Mouse (Mus musculus) gastrocnemius, adult 2 months (tissue): ENCODE measurements around the gene Gm42421. TPM values are rescaled to one million over a fixed set of nuclear protein-coding genes. Genes with fewer than 3 reads are reported as not detected.
A peak's percentile ranks its signal among the peaks of the same experiment; 100 is the strongest.

ENCODE experiments used
- DNase-seq: peaks from one replicate; pipeline ENCODE4 v3.0.0; 2022
- H3K27ac ChIP-seq: fragments of 200-600 bp; 2 replicates; pipeline ENCODE4 v1.8.1; 2022; ENCODE audit warnings: mild to moderate bottlenecking
- H3K4me3 ChIP-seq: fragments of 200-600 bp; 2 replicates; pipeline ENCODE4 v1.8.1; 2022; ENCODE audit warnings: mild to moderate bottlenecking, moderate library complexity
- CTCF ChIP-seq: fragments of 200-600 bp; IDR thresholded peaks from 2 replicates; pipeline ENCODE4 v1.8.1; 2022; ENCODE audit warnings: antibody characterized with exemption, mild to moderate bottlenecking, moderate library complexity
- intact Hi-C: fragments of 180-260 bp; cut with DNase I; formaldehyde crosslinking; loops from one replicate; pipeline ENCODE4 v1.15.1; 2025
- total RNA-seq, 2 experiments: library from RNA; stranded (reverse); gene quantifications; 2 replicates each; pipeline ENCODE4 v1.2.3; 2021

Gm42421 gene
- total RNA-seq, 2 experiments from 2014 or later: not detected

DNA sequence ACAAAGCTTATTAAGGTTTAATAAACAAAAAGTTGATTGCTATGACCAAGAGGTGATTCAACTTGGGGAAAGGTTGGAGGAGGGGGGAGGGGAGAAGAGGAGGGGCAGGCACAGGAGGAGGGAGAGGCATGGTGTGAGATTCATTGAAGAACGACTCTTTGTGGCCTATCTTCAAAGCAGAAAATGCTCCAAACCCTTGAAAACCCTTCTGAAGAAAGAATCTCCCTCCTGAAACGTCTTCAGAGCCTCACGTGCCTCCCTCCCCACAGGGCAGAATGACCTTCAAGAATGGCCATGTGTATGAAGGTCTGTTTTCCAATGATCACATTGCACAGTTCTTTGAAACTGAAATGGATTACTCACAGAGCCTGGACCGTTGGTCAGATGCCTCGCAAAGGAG, 22.0 kb downstream of the Gm42421 start:
- DNase-seq: no peak
- no peak overlapping the region for H3K27ac ChIP-seq
- intact Hi-C loops: no loop called here
- H3K4me3 ChIP-seq: no peak overlapping the region
- TF ChIP-seq CTCF: no peak

GRCm38 (mm10) chr5:143957101-143957500, 29.1 kb downstream of the Gm42421 start:
- no peak for TF ChIP-seq CTCF

GRCm38 (mm10) chr5:143959551-143959950, 31.6 kb downstream of the Gm42421 start:
- H3K27ac ChIP-seq: no peak overlapping the region
- TF ChIP-seq CTCF: no peak
- intact Hi-C loops: no loop called here
- no peak overlapping the region for H3K4me3 ChIP-seq
- DNase-seq: no peak

More at GRCm38 (mm10) chr5:143957101-143957500, 29.1 kb downstream of the Gm42421 start:
- intact Hi-C loops: no loop called here
- DNase-seq: no peak
- H3K27ac ChIP-seq: no peak overlapping the region
- H3K4me3 ChIP-seq: no peak overlapping the region

GRCm38 (mm10) chr5:143961176-143961575, 33.2 kb downstream of the Gm42421 start:
- intact Hi-C loops: no loop called here
- no peak for DNase-seq
- Histone ChIP-seq H3K4me3 (no peak overlapping the region), H3K27ac (no peak overlapping the region)
- no peak for TF ChIP-seq CTCF

DNA sequence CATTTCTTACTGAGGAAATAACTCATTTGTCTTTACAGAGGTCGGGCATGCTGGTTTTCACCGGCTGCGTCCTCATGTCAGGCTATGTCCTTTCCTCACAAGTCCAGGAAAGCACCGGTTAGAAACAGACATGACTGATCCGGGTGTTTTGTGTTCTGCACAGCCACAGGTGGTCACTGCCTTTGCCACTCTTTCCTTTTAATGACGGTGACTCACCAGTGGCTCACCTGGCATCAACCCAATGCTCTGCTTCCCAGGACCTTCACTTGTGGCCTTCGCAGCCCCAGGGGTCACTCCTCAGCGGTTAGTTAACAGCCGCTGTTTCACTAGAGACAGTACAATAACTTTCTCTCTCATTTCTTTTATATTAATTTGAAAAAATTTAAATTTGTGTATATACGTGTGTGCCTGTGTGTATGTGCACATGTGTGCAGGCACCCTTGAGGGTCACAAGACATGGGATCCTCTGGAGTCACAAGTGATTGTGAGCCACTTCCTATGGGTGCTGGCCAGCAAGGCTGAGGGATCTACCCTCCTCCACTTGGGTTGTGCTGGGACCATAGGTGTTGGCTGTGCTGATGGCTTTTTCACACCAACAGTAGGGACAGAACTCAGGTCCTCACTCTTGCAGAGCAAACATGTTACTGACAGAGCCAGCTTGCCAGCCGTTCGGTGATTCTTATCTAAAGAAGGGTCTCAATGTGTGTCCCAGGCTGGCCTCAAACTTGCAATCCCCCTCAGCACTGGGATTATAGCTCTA, 37.8 kb downstream of the Gm42421 start:
- Histone ChIP-seq H3K27ac (no peak overlapping the region), H3K4me3 (no peak overlapping the region)
- intact Hi-C loops: no loop called here
- DNase-seq: no peak
- TF ChIP-seq CTCF: no peak

DNA sequence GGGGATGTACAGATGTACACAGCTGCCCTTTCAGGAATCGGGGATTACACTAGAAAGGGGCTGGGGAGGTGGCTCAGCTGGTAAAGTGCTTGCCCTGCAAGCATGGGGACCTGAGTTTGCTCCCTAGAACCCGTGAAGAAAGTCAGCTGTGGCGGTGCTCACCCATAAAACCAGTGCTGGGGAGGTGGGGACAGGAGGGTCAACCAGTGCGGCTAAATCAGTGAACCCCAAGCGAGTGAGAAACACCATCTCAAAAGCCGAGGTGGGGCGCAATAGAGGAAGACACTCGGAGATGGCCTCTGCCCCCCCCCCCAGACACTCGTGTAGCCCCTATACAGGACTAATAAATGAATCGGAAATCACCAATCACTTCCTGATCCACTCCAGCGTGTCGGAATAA, 38.7 kb downstream of the Gm42421 start:
- intact Hi-C loops: no loop called here
- Histone ChIP-seq H3K4me3 (no peak overlapping the region), H3K27ac (no peak overlapping the region)
- no peak for TF ChIP-seq CTCF
- no peak for DNase-seq

DNA sequence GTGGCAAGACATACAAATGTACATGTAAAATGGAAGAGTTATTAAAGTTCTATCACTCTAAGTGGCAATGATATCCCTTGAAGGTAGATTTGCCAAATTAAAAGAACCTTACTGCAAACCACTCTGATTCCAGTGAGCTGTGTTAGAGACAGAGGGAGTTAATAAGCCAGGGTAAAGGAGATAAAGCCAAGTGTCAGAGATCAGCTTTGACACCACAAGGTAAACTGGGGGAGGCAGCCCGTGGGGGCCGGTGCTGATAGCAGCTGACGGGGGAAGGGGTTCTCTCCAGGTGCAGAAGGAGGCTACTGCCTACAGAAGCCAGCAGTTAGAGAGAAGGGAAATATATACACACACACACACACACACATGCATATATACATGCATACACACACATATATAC, 44.7 kb downstream of the Gm42421 start:
- no peak for TF ChIP-seq CTCF
- no peak for DNase-seq
- H3K4me3 ChIP-seq: no peak overlapping the region
- H3K27ac ChIP-seq: no peak overlapping the region
- intact Hi-C loops: no loop called here

GRCm38 (mm10) chr5:143974931-143975630, 47.1 kb downstream of the Gm42421 start:
- H3K27ac ChIP-seq: no peak overlapping the region
- TF ChIP-seq CTCF: peak; percentile 89
- DNase-seq: peak; percentile 84
- intact Hi-C loops: loop anchor here (5.0 kb wide), 1 partner anchor 243 kb away; the partner anchor contains the start of gene Usp42
- H3K4me3 ChIP-seq: no peak overlapping the region

DNA sequence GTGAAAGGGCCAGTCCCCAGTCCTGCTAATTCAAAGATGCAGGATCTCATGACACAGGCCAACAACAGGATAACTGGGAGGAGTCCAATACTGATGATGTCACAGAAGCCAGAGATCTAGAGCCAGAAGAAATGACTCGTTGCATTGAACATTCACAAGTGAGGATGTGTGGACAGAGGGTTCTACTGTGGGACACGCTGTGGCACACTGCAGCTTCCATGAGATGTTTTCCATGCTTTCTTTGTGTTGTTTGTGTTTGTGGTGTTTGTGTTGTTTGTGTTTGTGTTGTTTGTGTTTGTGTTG, 47.6 kb downstream of the Gm42421 start:
- H3K4me3 ChIP-seq: no peak overlapping the region
- intact Hi-C loops: loop anchor here (5.0 kb wide), 1 partner anchor 243 kb away; the partner anchor contains the start of gene Usp42
- DNase-seq: no peak
- TF ChIP-seq CTCF: no peak
- H3K27ac ChIP-seq: no peak overlapping the region

GRCm38 (mm10) chr5:143976232-143976631, 48.3 kb downstream of the Gm42421 start:
- intact Hi-C loops: loop anchor here (5.0 kb wide), 1 partner anchor 244 kb away; the partner anchor contains the start of gene Usp42
- no peak for DNase-seq

GRCm38 (mm10) chr5:143976726-143977431, 48.9 kb downstream of the Gm42421 start:
- no peak for DNase-seq
- no peak overlapping the region for H3K4me3 ChIP-seq
- TF ChIP-seq CTCF: no peak
- intact Hi-C loops: loop anchor here (5.0 kb wide), 1 partner anchor 245 kb away; the partner anchor contains the start of gene Usp42
- no peak overlapping the region for H3K27ac ChIP-seq

More at GRCm38 (mm10) chr5:143976232-143976631, 48.3 kb downstream of the Gm42421 start:
- no peak overlapping the region for H3K27ac ChIP-seq
- TF ChIP-seq CTCF: no peak
- H3K4me3 ChIP-seq: no peak overlapping the region

DNA sequence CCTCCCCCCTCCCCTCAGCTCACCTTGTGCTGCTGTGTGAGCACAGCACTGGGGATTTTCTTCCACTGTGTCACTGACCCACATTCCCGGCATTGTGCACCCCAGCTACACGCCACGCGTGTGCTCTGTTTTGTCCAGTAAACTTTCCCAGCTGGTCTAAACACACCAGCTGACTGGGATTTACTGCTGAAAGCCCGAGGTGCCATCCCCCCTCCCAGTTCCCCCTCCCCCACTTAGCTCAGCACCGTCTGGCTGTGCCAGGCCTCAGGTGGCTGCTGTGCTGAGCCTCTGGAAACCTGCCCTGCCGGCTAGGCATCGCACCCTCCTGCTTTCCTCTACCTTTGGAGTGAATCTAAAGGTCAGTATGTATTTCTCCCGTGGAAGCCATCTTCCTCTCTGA, 52.9 kb downstream of the Gm42421 start:
- no peak for DNase-seq
- no peak for TF ChIP-seq CTCF
- Histone ChIP-seq H3K27ac (no peak overlapping the region), H3K4me3 (no peak overlapping the region)
- intact Hi-C loops: no loop called here

DNA sequence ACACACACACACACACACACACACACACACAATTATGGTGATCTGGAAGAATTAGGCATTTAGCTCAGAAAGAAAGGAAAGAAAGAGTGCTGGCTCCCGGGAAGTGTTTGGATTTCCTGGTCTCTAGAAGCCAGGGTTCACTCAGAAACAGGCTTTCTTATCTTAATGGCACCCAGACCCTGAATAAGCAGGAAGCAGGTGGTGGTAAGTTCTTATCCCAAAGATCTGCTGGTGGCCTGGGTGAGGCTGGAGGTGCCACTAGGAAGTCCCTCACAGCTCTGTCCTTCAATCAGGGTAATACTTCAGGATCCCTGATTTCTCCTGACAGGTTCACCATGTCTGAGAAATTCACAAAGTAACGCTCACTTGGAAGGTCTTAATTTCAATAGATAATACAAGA, 54.4 kb downstream of the Gm42421 start:
- intact Hi-C loops: no loop called here

More for the DNA sequence above, 54.4 kb downstream of the Gm42421 start:
- H3K27ac ChIP-seq: no peak overlapping the region
- TF ChIP-seq CTCF: no peak
- no peak for DNase-seq
- no peak overlapping the region for H3K4me3 ChIP-seq
